Mouse (Mus musculus) midbrain, embryonic 16.5 days (tissue): ENCODE data around the gene Gm42372. TPM values are rescaled to one million over a fixed set of nuclear protein-coding genes. Genes with fewer than 3 reads are reported as not detected.

ENCODE experiments used
- polyA plus RNA-seq: library from polyadenylated mRNA; unstranded; fragments of >200 nt; fragmentation: Nextera tagmentation; extraction: Ambion mirVana; gene quantifications from 2 replicates; pipeline ENCODE4 v1.2.1, GENCODE M21; 2015

The Gm42372 gene
- polyA plus RNA-seq, 1 experiment from 2014 or later: 7.3 TPM

Other genes with a start within 250 kb of the Gm42372 start
- gene Ap2s1, start 244.7 kb upstream of the Gm42372 start, polyA plus RNA-seq: 437 and 461 TPM in 2 replicates
- 10.1 and 10.7 TPM in 2 replicates for gene Slc1a5, start 201.7 kb upstream of the Gm42372 start, polyA plus RNA-seq
- gene Strn4, start 167.2 kb upstream of the Gm42372 start, polyA plus RNA-seq: 185 and 199 TPM in 2 replicates
- gene Fkrp, start 166.4 kb upstream of the Gm42372 start, polyA plus RNA-seq: 52.1 and 53.8 TPM in 2 replicates
- gene Prkd2, start 140.2 kb upstream of the Gm42372 start, polyA plus RNA-seq: 6.0 and 6.9 TPM in 2 replicates
- gene Dact3, start 107.8 kb upstream of the Gm42372 start, polyA plus RNA-seq: 2.6 and 3.0 TPM in 2 replicates
- 14.0 and 49.2 TPM in 2 replicates for gene Gng8, start 91.3 kb upstream of the Gm42372 start, polyA plus RNA-seq
- 0.22 and 0.23 TPM in 2 replicates for gene Ptgir, start 76.6 kb upstream of the Gm42372 start, polyA plus RNA-seq
- 405 and 443 TPM in 2 replicates for gene Calm3, start 59.0 kb upstream of the Gm42372 start, polyA plus RNA-seq
- gene Pnmal2, start 38.4 kb upstream of the Gm42372 start, polyA plus RNA-seq: 186 and 206 TPM in 2 replicates
- 83.1 and 89.5 TPM in 2 replicates for gene Pnmal1, start 23.4 kb upstream of the Gm42372 start, polyA plus RNA-seq
- gene Ccdc8, start 9.6 kb downstream of the Gm42372 start, polyA plus RNA-seq: 6.4 and 6.9 TPM in 2 replicates
- 118 and 127 TPM in 2 replicates for gene Ppp5c, start 44.8 kb downstream of the Gm42372 start, polyA plus RNA-seq
- 4.0 and 5.7 TPM in 2 replicates for gene Hif3a, start 79.3 kb downstream of the Gm42372 start, polyA plus RNA-seq
- 5.7 and 7.2 TPM in 2 replicates for gene Psg16, start 91.0 kb downstream of the Gm42372 start, polyA plus RNA-seq
- 0.06 TPM in 1 of 2 replicates, not detected in the other for gene Ceacam3, start 167.2 kb downstream of the Gm42372 start, polyA plus RNA-seq
- gene Psg29, start 220.4 kb downstream of the Gm42372 start, polyA plus RNA-seq: 0.06 TPM in 1 of 2 replicates, not detected in the other